Mouse (Mus musculus): ENCODE measurements around the gene Abcc4.

GRCm38 (mm10) chr14:118659230-118659629, 46.8 kb downstream of the Abcc4 start:
- no peak for TF ChIP-seq POLR2A (IDR thresholded peaks at IDR 0.05; ENCODE audit: borderline replicate concordance, extremely low read depth, low read depth, low read length)
- TF ChIP-seq CTCF (IDR thresholded peaks at IDR 0.05; ENCODE audit: insufficient read depth, low read length) = no peak

All from lung, adult 2 months (tissue).